Mouse (Mus musculus) urinary bladder, postnatal 14 days (tissue): ENCODE measurements around the gene Pdpn.

Experiments
- DNase-seq: peaks from one replicate; pipeline ENCODE4 v3.0.0; 2021; ENCODE audit warnings: low spot score

Pdpn gene

DNA sequence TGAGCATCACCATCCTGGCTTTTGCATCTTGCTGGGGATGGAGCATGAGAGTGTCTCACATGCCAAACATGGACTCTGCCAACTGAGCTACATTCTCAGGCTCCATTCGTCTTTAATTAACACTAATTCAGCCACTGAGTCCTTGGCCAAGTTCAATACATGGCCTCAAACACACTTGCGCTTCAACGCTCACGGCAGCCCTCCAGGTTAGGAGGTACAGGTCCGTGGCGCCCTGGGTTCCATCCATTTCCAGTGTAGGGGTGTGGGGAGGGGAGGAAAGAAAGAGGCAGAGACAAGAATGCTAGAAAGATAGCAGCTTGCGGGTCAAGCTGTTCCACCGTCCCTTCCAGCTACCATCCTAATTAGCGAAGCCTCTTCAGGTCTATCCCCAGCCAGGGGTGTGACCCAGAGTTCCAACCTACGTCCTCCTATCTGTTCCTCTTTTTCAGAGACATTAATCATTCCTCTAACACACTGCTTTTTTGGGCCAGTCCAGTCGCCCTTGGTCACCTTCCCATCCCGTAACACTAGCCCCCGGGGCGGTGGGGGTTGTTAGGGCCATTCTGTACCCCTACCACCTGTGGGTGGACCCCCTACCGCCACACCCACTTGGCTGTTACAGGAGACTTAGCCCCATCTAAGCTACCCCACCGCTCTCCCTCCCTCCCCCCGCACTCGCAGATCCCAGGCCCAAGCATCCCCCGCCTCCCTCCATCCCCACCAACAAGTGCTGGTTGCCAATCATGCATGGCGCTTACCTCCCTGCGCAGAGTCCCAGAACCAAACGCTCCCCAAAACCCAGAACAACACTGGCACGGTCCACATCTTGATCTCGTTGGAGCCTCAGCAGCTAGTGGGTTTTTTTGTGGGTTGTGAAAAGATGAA lies 691 bp downstream of the Pdpn start:
- DNase-seq: peak; percentile 17

DNA sequence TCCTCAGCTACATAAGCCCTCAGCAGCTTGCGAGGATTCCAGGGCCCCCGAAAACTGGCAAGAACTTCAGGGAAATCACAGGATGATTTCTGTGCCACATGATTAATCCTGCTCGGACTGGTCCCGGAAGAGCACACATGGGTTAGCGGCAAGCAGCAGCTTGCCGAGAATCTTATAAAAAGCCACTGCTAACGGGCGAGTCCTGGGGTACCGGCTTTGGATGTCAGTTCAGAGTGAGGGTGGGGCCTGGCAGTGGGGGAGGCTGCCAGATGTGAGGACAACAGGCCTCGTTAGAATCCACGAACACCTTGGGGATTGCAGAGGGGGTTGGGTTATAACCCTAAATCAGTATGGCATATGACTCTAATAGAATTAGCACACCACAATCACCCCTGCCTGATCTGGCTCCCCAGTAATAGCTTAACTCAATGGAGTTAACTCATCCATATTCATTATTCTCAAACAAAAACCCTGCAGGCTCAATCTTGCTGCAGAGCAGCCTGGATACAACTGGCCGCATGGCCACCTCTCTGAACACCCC lies 2.3 kb downstream of the Pdpn start:
- peak; percentile 44 for DNase-seq

DNA sequence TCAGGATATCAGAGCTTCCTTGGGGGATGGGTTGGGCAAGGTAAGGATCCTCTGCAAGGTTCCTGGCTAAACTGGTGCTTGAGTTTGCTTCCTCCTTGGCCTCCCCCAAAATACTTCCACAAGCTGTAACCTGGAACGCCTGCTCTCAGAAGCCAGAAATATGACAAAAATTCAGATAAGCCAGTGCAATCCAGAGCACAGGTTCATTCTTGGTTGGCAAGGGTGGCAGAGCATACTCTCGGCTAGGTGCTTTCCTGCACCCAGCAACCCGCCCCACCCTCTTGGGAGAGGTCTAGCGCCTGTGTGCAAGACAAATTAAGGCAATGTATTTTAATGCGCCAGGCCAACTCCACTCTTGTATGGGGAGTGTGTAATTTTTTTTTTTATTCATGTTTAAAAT lies 3.2 kb downstream of the Pdpn start:
- DNase-seq: peak; percentile 66

DNA sequence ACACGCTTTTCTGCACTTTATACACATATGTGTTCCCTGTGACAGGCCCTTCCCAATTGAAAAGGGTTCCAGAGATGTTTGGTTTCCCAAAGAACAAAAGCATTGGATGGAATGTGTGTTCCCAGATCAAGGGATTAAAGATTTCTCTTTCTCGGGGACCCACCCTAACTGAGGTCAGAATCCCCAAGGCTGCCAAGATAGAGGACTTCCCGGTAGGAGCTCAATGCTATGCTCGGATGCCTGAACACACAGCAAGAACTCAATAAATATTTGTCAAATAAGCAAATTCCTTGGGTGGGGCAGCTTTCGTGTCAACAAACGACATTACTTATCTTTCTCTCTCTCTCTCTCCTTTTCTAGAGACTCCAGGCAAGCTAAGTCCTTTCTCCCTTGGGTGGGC lies 5.0 kb downstream of the Pdpn start:
- peak; percentile 67 for DNase-seq

DNA sequence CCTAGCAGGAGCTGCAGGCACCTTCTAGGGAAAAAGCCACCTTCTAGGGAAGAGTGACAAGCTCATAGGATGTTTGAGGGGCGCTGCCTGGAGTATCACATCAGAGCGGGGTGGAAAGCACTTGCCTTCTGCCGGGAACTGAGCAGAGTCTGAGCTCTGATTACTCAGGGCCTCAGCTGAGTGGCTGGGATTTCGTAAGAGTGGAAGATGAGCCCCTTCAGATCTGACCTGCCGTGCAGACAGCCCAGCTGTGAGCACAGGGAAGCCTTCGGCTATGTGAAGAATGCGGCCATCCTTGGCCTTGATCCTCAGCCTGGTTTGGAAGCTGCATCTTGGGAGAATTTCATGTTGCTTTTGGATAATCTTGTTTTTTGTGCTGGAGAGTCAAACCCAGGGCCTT lies 10.5 kb downstream of the Pdpn start:
- peak; percentile 36 for DNase-seq

DNA sequence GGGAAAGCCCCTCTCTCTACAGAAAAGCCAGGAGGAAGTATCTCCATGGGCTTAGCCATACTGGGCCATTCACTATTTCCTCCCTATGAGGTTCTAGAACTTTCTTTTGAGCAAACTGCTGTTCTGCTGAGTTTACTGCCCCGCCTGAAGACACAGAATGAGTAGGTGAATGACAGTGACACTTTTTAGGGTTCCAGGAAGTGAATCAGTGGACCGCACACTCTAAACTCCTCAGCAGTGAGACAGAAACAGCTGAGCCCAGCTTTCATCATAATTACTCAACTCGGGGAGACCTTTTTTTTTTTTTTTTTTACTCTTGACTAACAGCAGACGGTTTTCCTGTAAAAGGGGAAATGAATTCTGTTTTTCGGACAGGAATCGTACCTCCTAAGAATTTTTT lies 10.9 kb downstream of the Pdpn start:
- no peak for DNase-seq

DNA sequence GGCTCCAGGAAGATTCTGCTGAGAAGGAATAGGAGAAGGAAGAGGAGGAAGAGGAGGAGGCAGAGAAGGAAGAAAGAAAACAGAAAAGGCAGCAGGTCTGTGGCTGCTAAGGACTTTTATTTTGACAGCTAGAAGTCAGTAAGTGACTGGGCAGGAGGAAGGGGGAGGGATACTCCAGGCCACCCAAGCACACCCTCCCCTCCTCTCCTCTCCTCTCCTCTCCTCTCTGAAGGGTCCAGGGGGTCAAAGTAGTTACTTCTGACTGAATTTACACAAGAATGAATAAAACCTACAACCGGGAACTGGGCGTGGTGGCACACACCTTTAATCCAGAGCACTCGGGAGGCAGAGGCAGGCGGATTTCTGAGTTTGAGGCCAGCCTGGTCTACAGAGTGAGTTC lies 12.3 kb downstream of the Pdpn start:
- DNase-seq: no peak

DNA sequence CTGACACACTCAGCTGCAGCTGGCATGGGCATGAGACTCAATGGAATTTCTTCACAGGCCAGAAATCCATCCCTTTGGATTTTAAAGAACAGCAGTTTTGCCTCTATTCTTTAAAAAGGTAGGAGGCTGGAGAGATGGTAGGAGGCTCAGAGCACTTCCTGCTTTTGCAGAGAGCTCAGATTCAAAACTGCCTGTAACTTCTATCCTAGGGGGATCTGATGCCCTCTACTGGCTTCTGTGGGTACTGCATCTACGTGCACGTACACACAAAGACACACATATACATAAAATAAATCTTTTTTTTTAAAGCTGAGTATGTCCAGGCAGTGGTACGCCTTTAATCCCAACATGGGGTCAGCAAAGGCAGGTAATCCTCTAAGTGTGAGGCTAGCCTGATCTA lies 19.2 kb downstream of the Pdpn start:
- DNase-seq: peak; percentile 44

DNA sequence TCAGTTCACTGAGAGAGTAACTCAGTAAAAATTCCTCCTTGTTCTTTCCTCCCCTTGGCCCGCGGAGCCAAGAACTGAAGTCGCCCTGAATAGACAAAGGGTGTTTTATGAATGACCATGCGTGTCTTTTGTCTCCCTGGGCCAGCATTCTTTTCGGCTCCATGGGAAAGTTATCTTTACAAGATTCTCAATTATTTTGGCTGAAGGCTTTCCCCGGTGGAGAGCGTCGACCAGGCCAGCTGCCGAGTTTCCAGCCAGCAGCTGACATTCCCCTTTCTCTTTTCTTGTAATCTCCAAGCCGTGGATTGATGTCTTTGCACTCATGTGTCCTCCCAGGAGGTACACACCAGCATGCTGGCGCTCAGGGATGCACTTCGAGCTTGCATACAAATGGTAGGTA lies 19.7 kb downstream of the Pdpn start:
- DNase-seq: peak; percentile 38

DNA sequence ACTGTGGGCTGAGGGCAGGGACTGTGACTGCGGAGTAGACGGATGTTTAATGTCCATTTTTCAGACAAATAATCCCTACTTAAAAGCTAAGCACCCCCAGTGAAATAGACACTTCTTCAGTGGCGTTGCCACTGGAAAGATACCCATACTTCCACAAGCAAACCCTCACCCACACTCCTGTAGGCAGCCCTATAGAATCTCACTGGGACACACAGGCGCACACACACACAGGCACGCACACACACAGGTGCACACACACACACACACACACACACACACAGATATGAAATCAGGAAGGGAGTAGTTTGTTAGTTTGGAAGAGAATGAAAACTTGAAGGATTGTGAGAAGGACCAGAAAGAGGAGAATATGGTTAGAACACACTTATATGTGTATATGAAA lies 20.3 kb downstream of the Pdpn start:
- DNase-seq: no peak

DNA sequence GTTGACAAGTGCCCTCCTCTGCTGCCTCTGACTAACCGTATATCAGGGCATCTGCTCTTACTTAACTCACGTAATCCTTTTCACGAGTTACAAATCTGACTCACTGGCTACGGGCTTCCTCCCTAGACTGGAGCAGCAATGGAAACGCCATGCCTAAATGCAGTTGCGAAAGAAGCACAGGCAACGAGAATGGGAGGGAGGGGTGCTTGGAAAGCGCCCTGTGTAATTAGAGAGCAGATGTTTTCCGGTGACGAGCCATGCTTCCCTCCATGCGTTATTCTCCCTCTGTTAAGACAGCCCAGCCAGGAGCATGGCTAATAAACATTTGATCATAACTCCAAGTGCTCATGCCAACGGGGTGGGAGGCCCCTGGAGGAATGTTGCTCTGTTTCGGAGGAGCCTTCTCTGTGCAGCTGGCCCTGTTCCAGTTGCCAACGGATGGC lies 20.9 kb downstream of the Pdpn start:
- peak; percentile 73 for DNase-seq

DNA sequence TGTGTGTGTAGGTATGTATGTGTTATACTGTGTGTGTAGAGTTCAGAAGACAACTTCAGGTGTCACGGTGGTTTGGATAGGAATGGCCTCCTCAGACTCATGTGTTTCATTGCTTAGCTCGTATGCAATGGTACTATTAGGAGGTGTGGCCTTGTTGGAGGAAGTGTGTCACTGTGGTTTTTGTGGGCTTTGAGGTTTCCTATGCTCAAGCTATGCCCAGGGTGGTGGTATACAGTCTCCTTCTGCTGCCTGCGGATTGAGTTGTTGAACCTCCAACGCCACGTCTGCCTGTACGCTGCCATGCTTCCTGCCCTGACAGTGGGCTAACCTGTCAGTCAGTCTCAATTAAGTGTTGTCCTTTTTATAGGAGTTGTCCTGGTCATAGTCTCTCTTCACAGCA lies 22.0 kb downstream of the Pdpn start:
- DNase-seq: no peak

DNA sequence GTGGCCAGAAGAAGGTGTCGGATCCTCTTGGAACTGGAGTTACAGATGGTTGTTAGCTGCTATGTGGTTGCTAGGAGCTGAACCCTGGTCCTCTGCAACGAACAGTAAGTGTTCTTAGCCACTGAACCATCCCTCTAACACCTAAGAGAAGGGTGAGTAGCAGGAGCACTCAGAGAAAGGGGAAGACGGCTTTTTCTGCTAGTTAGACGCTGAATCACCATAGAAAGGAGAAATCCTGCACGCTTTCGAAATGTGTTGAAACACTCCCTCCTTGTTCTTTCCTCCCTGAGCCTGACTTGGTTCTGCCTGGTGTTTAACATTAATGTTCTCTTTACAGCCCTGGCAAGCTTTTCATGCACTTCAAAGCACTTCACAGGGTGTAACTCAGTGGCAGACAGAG lies 27.8 kb downstream of the Pdpn start:
- DNase-seq: no peak

DNA sequence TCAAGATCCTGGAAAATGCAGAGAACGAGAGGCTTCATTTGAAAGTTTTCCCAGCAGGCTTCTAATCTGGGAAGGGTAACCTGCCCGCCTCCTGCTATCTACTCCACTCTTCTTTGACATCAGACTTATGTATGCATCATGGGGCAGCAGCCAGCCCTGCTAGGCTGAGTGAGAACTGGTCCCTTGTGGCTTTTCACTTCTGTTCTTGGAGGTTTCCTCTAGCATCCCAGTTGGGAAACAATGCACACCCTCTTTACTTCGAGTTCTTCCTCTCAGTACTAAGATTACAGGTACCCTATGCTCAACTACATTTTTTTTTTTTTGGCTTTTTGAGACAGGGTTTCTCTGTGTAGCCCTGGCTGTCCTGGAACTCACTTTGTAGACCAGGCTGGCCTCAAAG lies 28.5 kb downstream of the Pdpn start:
- DNase-seq: no peak

DNA sequence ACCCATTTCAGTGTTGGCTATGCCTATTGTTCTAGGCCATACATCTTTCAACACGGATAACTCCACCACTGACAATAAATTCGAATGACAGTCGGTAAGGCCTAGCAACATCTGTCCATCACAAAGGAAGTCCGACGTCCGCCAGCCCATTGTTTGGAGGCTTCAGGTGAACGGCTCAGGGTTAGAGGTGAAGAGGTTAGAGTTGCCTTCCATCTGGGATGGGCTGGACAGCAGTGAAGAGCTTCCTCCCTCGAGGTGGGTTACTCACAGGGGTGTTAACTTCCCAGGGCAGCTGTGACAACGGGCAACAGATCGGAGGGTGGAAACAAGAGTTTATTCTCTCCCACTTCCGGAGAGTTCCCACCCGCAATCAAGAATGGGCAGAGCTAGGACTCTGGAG lies 36.7 kb downstream of the Pdpn start:
- no peak for DNase-seq

DNA sequence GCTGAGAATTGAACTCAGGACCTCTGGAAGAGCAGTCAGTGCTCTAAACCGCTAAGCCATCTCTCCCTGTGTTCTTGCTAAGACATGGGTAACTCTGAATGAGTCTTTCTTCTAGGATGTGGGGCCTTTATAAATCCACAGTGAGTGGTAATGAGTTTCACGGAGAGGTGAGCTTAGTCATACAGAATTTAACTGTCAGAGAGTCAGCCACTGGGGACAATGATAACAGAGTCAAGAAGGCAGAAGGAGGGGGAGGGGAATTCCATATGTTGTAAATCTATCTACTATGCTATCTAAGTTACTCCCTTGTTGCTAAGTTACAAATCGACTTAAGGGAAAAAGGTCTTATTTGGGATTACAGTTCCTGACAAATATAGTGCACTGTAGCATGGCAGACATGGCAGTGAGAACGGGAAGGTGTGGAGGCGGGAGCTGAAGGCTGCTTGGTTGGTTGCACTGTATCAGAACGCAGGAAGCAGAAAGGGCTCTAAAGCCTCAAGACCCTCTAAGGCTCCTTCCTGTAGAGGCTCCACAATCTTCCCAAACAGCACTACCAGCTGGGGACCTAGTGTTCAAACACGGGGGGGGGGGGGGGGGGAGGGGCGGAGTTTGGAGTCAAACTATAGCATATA lies 39.5 kb downstream of the Pdpn start:
- DNase-seq: no peak

DNA sequence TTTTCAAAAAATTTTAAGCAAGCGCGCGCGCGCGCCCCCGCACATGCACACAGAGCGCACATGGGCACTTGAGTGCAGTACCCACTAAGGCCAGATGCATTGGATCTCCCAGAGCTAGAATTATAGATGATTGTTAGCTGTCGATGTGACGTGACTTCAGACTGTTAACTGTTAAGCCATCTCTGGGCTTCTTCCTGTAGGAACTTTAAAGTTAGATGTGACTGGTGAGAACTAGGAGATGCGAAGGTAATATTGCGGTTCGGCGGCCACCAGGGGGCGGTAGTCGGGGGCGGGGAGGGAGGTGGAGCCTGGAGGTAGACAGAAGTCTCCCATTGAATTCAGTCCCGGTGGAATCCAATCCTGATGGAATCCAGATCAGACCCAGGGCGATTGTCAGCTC lies 40.8 kb downstream of the Pdpn start:
- DNase-seq: peak; percentile 70

DNA sequence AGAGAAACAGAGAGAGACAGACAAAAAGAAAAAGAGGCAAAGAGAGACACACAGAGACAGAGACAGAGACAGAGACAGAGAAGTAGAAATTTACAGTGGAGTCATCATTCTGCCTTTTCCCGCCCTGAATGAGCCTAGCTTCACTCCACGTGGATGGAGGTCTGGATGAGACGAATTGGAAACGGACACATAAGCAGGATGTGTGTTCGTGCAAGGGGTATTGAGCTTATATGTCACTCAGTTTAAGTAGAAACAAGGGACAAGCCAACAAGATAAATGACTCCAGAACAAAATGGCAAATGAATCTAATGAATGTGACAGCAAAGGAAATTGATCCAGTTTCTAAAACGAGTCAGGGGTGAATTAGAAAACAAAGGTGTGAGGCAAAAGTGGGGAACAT lies 41.4 kb downstream of the Pdpn start:
- no peak for DNase-seq

DNA sequence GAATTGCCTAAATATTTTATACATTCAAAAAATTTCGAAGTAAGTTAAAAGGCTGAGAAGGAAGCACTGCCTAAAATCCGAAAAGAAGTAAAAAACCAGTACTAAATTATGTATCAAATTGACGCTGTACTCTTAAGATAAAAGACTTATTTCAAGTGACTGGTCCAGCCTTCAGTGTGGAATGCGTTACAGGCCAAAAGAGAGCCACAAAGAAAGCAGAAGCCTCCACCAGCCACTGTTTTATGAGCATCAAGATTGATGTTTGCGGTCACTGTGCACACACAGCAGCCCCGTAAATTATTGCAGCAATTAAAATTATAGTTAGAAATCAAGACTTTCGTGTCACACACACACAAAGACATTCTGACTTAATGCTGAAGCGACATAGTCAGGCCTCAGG lies 43.8 kb downstream of the Pdpn start:
- no peak for DNase-seq

DNA sequence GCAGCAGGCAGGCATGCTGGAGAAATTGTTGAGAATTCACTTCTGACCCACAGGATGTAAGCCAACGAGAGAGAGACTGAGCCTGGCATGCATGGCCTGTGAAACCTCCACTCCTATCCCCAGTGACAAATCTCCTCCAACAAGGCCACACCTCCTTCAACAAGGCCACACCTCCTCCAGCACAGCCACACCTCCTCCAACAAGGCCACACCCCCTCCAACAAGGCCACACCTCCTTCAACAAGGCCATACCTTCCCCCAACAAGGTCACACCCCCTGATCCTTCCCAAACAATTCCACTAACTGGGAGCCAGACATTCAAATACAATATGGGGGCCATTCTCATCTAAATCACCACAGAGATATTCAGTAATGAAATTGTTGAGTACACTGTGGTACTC lies 46.0 kb downstream of the Pdpn start:
- no peak for DNase-seq

DNA sequence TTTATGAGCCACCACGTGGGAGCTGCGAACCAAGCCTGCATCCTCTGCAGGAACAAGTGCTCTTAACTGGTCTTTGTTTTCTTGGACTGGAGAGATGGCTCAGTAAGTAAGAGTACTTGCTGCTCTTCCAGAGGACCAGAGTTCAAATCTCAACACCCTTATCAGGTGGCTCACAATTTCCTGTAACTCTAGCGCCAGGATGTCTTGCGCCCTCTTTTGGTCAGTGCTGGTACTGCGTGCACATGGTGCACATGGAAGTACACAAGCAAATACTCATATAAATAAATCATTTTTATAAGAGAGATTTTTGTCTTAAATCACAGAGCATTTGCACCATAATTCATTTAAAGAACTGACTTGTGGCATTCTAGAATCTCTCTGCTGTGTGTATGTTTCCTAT lies 51.3 kb downstream of the Pdpn start:
- no peak for DNase-seq

DNA sequence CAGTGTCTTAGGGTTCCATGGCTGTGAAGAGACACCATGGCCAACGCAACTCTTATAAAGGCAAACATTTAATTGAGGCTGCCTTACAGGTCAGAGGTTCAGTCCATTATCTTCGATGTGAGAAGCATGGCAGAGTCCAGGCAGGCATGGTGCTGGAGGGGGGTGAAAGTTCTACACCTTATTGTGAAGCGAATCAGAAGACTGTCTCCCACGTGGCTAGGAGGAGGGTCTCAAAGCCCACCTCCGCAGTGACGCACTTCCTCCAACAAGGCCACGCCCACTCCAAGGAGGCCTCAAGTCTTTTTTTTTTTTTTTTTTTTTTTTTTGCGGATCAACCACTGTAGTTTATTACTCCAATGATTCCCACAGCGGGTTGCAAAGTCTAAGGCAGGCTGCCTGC lies 58.1 kb downstream of the Pdpn start:
- DNase-seq: no peak

DNA sequence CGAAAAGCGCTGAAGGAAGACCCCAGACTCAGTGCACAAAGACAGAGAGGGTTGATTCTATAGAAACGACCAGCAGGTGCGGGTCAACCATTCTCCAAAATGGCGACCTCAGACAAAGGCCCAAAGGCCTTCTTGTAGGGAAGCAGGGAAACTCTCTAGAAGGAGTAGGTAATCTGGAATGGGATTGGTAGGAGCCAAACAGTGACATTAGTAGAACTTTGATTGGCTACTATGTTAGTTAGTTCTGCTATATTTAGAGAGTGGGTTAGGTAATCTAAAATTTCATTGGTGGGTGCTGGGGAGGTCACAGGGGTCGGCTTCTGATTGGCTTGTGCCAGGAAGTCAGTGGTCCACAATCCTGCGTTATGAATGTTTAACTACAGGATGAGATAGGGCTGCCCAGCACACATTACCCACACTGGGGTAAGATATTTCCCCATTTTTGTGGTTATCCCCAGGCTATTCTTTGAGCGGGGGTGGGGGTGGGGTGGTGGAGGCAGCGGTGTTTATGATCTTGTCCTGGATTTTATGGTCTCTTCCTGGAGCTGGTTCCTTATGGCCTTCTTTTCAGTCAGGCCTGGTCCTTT lies 59.7 kb downstream of the Pdpn start:
- no peak for DNase-seq
